Mouse (Mus musculus): ENCODE data around the gene Snx29. TPM values are rescaled to one million over a fixed set of nuclear protein-coding genes. Genes with fewer than 3 reads are reported as not detected.

The Snx29 gene
- total RNA-seq, 2 experiments from 2014 or later, result 18.0 to 26.7 TPM

DNA sequence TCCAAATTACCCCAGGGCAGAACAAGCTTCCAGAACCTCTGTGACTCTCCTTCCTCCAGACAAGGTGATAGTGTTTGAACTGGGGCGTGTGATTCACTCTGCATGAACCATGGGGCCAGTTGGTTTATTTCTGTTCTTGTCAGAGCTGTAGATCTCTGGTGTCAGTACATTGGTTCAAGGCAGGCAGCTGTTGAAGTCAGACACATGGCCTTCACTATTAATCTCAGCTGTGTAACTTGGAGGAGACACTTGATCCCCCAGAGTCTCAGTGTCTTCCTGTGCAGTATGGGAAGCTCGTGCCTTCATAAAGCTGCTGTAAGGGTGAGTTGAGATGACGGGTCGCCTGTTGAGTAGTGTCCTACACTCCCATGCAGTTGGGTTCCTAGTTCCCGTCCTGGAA is 407.1 kb downstream of the Snx29 start:
- intact Hi-C loops (cut with DNase I), result no loop called here
- no peak for DNase-seq (ENCODE audit: low spot score in 2 of 2)

DNA sequence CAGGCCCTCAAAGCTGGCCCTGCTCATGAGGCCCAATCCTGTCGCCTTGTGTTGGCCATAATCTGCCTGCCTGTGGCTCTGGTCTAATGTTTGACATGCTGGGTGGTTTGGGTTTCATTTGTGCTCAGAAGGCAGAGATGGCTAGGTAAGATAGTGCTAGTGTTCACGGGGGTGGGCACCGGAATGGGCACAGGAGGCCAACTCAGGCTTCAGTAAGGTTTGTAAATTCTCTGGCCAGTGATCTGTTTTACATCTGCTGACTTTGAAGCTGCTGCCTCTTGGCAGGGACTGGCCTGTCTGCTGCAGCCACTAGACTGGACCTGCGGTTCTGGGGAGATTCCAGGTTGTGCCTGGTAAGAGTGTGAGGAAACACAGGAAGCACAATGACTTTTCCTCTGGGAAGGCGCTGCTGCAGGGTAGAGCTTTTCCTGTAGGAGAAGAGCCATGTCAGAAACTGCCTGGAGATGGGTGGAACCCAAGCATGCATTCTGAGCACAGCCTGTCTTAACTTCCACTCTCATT is 408.4 kb downstream of the Snx29 start:
- intact Hi-C loops (cut with DNase I), result no loop called here

GRCm38 (mm10) chr16:11738341-11738740 is 415.6 kb downstream of the Snx29 start:
- intact Hi-C loops (cut with DNase I), result no loop called here
- no peak for DNase-seq (ENCODE audit: low spot score in 2 of 2)

More for the DNA sequence above, 408.4 kb downstream of the Snx29 start:
- DNase-seq (ENCODE audit: low spot score in 2 of 2), result peak in 1 of 2 experiments; percentile 1

- no peak for DNase-seq (ENCODE audit: low spot score in 2 of 2)
- intact Hi-C loops (cut with DNase I), result no loop called here
Measured at GRCm38 (mm10) chr16:11741951-11742350, 419.2 kb downstream of the Snx29 start.

- DNase-seq (ENCODE audit: low spot score in 2 of 2), result no peak
- intact Hi-C loops (cut with DNase I), result no loop called here
Measured at GRCm38 (mm10) chr16:11742351-11742750, 419.6 kb downstream of the Snx29 start.

DNA sequence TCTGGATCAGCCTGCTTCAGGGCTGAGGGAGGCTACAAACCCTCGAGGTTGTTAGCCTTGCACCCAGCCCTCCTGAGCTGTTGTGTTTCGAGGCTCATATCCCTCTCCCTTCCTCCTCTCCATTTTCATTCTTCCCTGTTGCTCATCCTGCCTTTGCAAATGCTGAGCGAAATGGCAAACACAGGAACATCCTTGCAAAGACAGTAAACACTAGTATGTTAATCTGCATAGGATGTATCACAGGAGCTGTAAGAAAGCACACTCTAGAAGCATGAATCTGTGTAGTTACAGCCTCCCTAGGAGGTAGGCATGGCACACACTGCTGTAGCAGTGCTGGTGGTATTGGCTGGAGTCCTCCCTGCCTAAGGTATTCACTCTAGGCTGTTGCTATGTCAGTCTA is 420.3 kb downstream of the Snx29 start:
- no peak for DNase-seq (ENCODE audit: low spot score in 2 of 2)
- intact Hi-C loops (cut with DNase I), result no loop called here

DNA sequence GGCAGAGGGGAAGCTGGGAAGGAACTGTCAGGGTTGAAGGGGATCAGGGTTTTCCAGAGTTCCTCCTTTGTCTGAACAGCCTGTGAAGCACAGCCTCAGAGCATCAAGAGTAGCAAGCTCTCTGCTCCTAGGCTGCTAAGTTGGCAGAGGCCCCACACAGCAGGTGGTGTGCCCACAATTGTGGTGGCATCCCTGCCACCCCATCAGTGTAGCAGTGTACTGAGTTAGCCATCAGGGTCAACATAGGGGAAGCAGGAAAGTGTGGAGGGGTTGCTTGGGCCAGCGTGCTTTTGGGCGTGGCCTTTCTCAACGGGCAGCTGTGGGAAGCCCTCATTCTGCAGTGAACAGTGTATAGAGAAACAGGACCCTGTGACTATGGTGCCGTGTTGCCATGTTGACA is 421.0 kb downstream of the Snx29 start:
- intact Hi-C loops (cut with DNase I), result no loop called here
- DNase-seq (ENCODE audit: low spot score in 2 of 2), result no peak

- intact Hi-C loops (cut with DNase I), result no loop called here
- no peak for DNase-seq (ENCODE audit: low spot score in 2 of 2)
Measured at GRCm38 (mm10) chr16:11746036-11746435, 423.3 kb downstream of the Snx29 start.

DNA sequence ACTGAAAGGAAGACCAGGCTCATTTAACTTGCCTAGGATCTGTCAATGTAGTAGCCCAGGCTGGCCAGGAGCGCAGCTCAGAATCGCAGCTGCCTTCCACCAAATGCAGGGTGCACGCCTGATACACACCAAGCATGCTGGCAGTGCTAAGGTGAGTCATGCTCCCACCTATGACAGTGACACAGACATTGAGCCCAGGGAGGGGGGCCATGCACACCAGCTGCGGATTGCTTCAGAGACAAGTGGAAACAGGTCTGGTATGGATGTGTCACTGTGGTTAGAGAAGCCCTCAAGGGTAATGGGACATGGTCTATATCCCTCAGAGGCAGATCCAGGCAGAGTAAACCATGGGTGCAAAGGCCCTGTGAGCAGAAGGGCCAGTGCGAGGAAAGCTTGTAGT is 425.2 kb downstream of the Snx29 start:
- DNase-seq (ENCODE audit: low spot score in 2 of 2), result no peak
- intact Hi-C loops (cut with DNase I), result no loop called here

DNA sequence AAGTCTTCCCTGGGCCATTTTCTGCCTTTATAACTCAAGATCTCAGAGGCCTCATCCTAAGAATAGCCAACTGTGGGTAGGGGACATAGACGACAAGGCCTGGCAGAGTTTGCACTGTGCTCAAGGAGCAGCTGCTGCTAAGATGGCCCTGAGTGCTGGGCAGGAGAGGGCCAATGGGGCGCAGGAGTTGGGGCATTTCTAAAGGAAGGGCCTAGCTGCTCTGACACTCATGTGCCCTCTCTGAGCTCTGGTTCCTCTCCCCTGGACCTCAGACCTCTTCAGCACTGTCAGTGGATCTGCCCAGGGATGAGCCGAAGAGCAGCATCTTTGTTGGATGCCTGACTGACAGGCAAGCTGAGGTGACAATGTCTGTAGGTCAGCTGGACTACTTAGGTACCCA is 426.4 kb downstream of the Snx29 start:
- no peak for DNase-seq (ENCODE audit: low spot score in 2 of 2)
- intact Hi-C loops (cut with DNase I), result no loop called here

GRCm38 (mm10) chr16:11750605-11751004 is 427.9 kb downstream of the Snx29 start:
- DNase-seq (ENCODE audit: low spot score in 2 of 2), result no peak
- intact Hi-C loops (cut with DNase I), result no loop called here

GRCm38 (mm10) chr16:11752557-11752956 is 429.8 kb downstream of the Snx29 start:
- intact Hi-C loops (cut with DNase I), result no loop called here
- no peak for DNase-seq (ENCODE audit: low spot score in 2 of 2)

GRCm38 (mm10) chr16:11753466-11753865 is 430.8 kb downstream of the Snx29 start:
- DNase-seq (ENCODE audit: low spot score in 2 of 2), result no peak
- intact Hi-C loops (cut with DNase I), result no loop called here

- intact Hi-C loops (cut with DNase I), result no loop called here
- DNase-seq (ENCODE audit: low spot score in 2 of 2), result no peak
Measured at GRCm38 (mm10) chr16:11754136-11754535, 431.4 kb downstream of the Snx29 start.

- no peak for DNase-seq (ENCODE audit: low spot score in 2 of 2)
- intact Hi-C loops (cut with DNase I), result no loop called here
Measured at GRCm38 (mm10) chr16:11755281-11756066, 432.8 kb downstream of the Snx29 start.

DNA sequence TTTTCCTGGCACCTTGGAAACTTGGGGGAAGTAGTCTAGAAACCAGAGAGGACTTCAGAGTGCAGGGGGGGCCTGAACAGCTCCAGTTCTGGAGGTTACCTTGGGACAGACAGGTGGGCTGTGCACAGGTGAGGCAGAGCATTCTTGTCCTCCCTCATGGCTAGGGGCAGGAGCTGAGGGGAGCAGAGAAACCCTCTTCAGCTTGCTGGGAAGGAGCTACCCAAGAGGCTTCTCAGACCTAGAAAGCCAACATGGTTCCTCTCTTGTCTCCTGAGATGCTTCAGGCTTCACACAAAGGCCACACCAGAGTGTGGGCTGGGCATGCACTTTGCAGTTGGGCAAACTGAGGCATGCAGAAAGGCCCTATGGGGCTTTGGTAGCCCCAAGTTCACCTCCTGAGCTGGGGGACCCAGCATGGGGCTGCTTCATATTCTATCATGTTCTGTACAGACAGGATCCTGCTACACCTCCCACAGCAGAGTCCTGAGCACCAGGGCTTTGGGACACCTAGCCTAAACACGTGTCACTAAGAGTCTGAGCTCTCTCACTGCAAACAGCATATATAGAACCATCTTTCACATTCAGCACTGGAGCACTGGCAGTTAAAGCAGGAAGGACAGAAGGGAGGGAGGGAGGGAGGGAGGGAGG is 434.0 kb downstream of the Snx29 start:
- DNase-seq (ENCODE audit: low spot score in 2 of 2), result no peak
- intact Hi-C loops (cut with DNase I), result no loop called here

DNA sequence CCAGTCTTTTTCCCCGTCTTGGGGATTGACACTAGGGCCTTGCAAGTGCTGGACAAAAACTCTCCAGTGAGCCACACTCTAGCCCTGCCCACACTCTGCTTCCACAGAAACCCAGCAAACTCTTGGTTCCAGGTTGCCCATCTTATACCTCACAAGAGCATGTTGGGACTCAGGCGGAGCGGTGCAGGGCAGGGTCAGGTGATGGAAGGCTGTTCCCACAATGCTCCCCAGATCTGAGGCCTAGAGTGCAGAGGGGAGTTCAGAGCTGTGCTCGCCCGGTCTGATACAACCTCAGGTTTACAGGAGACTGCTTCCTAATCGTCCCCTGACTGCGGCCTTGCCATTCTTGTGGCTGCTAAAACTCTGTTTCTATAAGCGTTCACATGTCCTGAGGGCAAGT is 434.8 kb downstream of the Snx29 start:
- intact Hi-C loops (cut with DNase I), result no loop called here
- no peak for DNase-seq (ENCODE audit: low spot score in 2 of 2)

DNA sequence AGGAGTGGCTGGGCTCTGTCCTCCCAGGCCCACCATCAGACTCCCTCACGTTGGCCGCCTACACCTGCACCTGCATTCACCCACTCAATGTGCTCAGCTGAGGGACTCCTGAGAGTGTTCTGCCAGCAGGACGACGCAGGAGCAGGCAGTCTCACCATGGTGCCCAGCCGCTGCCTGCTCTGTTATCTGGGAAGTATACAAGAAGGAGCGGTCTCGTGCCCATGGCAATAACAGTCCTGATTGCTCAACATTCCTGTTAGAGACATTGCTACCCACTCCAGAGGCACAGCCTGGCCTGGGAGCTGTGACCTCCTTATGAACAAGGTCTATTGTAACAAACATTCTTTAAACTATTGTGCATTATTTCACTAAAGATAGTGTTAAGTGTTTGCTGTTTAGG is 435.2 kb downstream of the Snx29 start:
- intact Hi-C loops (cut with DNase I), result no loop called here
- DNase-seq (ENCODE audit: low spot score in 2 of 2), result no peak

DNA sequence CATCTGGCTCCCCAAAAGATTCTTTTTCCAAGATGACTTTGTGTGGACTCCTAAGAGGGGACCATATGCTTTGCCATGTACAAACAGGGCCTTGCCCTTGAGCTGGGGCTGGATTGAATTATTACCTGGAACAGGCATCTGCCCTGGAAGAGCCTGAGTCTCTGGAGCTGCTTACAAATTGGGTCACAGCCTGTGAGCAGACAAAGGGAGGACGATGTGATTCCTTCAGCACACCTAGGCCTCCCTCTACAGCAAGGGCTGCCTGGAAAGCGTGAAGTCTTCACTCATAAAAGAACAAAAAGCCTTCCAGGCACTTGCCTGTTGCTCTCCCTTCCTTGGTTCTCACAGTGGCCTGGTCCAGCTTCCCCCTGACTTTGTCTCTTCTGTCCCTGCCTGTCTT is 449.6 kb downstream of the Snx29 start:
- DNase-seq (ENCODE audit: low spot score in 2 of 2), result no peak
- intact Hi-C loops (cut with DNase I), result no loop called here

- intact Hi-C loops (cut with DNase I), result no loop called here
Measured at GRCm38 (mm10) chr16:11774321-11774720, 451.6 kb downstream of the Snx29 start.

DNA sequence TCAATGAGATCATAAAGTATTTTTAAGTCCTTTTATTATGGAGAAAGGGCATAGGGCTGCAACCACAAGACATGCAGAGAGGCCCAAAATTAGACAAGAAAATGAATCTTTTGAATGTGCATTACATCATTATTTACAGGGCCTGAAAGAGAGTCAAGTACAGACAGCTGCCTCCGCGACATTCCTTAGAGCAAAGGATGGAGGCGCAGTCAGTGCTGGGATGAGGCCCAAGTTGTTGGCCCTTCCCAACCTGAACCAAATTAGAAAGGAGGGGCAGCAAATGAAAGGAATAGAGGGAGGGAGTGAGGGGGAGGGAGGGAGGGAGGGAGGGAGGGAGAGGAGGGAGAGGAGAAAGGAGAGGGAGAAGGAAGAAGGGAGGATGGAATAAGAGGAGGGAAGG is 453.8 kb downstream of the Snx29 start:
- DNase-seq (ENCODE audit: low spot score in 2 of 2), result no peak
- intact Hi-C loops (cut with DNase I), result no loop called here

More at GRCm38 (mm10) chr16:11774321-11774720, 451.6 kb downstream of the Snx29 start:
- DNase-seq (ENCODE audit: low spot score in 2 of 2), result no peak
